Mouse (Mus musculus) kidney, adult 2 months (tissue): ENCODE results near the gene Gm47985.
"Not testable (repeated sequence)": the region's sequence is repeated elsewhere in the genome, so short reads cannot be mapped to it uniquely, and the experiment has no call there.

Source experiments
- CTCF ChIP-seq: fragments of 200-500 bp; conservative IDR thresholded peaks from 2 replicates; pipeline ENCODE4 v1.5.1; 2011; ENCODE audit warnings: low read depth, mild to moderate bottlenecking, control low read depth, low read length, moderate library complexity, mixed read lengths; ENCODE audit not compliant: insufficient read depth, insufficient read length
- POLR2A ChIP-seq: fragments of 200-500 bp; IDR thresholded peaks from one replicate; pipeline ENCODE4 v1.6.1; 2011; ENCODE audit warnings: low read depth, low read length, control low read depth

DNA sequence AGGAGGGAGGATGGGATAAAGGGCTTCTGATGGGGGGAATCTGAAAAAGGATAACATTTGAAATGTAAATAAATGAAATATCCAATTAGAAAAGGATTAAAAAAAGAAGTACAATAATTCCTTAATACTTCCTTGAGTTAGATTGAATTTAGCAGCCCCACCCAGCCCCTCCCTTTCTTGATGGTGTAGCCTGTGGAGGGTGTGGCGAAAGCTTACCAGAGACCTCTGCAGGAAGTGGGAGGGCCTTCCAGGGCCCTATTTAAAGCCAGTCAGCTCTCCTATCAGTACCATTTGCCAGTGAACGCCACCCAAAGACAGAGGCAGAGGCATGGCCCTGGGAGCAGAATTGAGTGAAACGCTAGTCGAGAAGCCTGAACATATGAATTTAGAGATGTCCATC is 15.8 kb downstream of the Gm47985 start, which contains the start of gene Gm47995:
- not testable (repeated sequence) for TF ChIP-seq CTCF, POLR2A
